Mouse (Mus musculus) stomach, postnatal 0 days (tissue): ENCODE measurements around the gene Top2a. TPM values are rescaled to one million over a fixed set of nuclear protein-coding genes. Genes with fewer than 3 reads are reported as not detected.

Source experiments
- ATAC-seq: fragments of 200-750 bp; cut with Nextera tagmentation; 2 replicates; pipeline ENCODE4 v1.8.0; 2017; ENCODE audit not compliant: low FRiP score, low TSS enrichment
- DNase-seq: peaks from one replicate; pipeline ENCODE4 v3.0.0-alpha.2; 2016; ENCODE audit warnings: low spot score
- H3K27ac ChIP-seq: fragments of 300-500 bp; sonication (generic); replicated peaks from 2 replicates; pipeline ENCODE4 v1.5.1; 2014; ENCODE audit warnings: mild to moderate bottlenecking, control low read depth
- H3K27me3 ChIP-seq: fragments of 300-500 bp; sonication (generic); 2 replicates; pipeline ENCODE4 v1.6.1; 2014; ENCODE audit warnings: low read length; ENCODE audit not compliant: control insufficient read depth, insufficient read depth
- H3K36me3 ChIP-seq: fragments of 300-500 bp; sonication (generic); 2 replicates; pipeline ENCODE4 v1.6.1; 2014; ENCODE audit warnings: low read length, mixed read lengths; ENCODE audit not compliant: control insufficient read depth, insufficient read depth
- H3K4me1 ChIP-seq: fragments of 300-500 bp; sonication (generic); replicated peaks from 2 replicates; pipeline ENCODE4 v1.6.1; 2014; ENCODE audit warnings: antibody characterized with exemption; ENCODE audit not compliant: control insufficient read depth, insufficient read depth
- H3K4me2 ChIP-seq: fragments of 300-500 bp; sonication (generic); replicated peaks from 2 replicates; pipeline ENCODE4 v1.6.1; 2014; ENCODE audit warnings: low read depth, mild to moderate bottlenecking, control low read depth, moderate library complexity
- H3K4me3 ChIP-seq: fragments of 300-500 bp; sonication (generic); 2 replicates; pipeline ENCODE4 v1.5.1; 2014; ENCODE audit warnings: low read depth, low read length, control low read depth
- H3K9ac ChIP-seq: fragments of 300-500 bp; sonication (generic); 2 replicates; pipeline ENCODE4 v1.6.1; 2014; ENCODE audit warnings: mild to moderate bottlenecking, low read length, control low read depth, mixed read lengths
- H3K9me3 ChIP-seq: fragments of 300-500 bp; sonication (generic); 2 replicates; pipeline ENCODE4 v1.6.1; 2016; ENCODE audit warnings: low read length; ENCODE audit not compliant: control insufficient read depth
- CTCF ChIP-seq: IDR thresholded peaks from 2 replicates; pipeline ENCODE4 v1.5.1; 2016; ENCODE audit warnings: antibody characterized with exemption, low read depth, mild to moderate bottlenecking, moderate library complexity
- EP300 ChIP-seq: optimal IDR thresholded peaks from 2 replicates; pipeline ENCODE3; 2016; ENCODE audit warnings: antibody characterized with exemption
- WGBS: fragments of 180-500 bp; shearing (Covaris S2); extraction: QIAGEN DNeasy Blood & Tissue Kit; methylation state at CpG from one replicate; pipeline ENCODE4 v1.1.7; 2014; 5-methylcytosine and 5-hydroxymethylcytosine counted together
- polyA plus RNA-seq: library from polyadenylated mRNA; unstranded; fragments of >200 nt; fragmentation: Nextera tagmentation; extraction: Ambion mirVana; gene quantifications from 2 replicates; pipeline ENCODE4 v1.2.1, GENCODE M21; 2015

The Top2a gene
- polyA plus RNA-seq, 1 experiment from 2014 or later = 44.5 TPM

- H3K36me3 ChIP-seq = peaks cover 28% of the 10 kb centered on the region
- peak; percentile 41 for DNase-seq
- no peak overlapping the region for H3K4me3 ChIP-seq
- H3K4me1 ChIP-seq = peaks cover 17% of the 10 kb centered on the region
- no peak overlapping the region for H3K9ac ChIP-seq
- H3K27me3 ChIP-seq = no peaks in the 10 kb centered on the region
- H3K4me2 ChIP-seq = no peak overlapping the region
- H3K27ac ChIP-seq = 0 out of 2 replicates have a peak overlapping the region, but pooled peaks have one; percentile 13
- no peaks in the 10 kb centered on the region for H3K9me3 ChIP-seq
- 65% methylated on average over 23 of the region's 23 CpGs for WGBS
- ATAC-seq = no peak
- TF ChIP-seq CTCF (no peak), EP300 (no peak)
These were observed 52.5 kb downstream of the Top2a start for GRCm38 (mm10) chr11:98971316-98972031.

- Histone ChIP-seq H3K4me2 (no peak overlapping the region), H3K36me3 (peaks cover 28% of the 10 kb centered on the region), H3K9me3 (no peaks in the 10 kb centered on the region), H3K27ac (no peak overlapping the region), H3K9ac (no peak overlapping the region), H3K4me1 (peaks cover 24% of the 10 kb centered on the region), H3K27me3 (no peaks in the 10 kb centered on the region), H3K4me3 (no peak overlapping the region)
- no peak for TF ChIP-seq CTCF
- TF ChIP-seq EP300 = no peak
- 73% methylated on average over 29 of the region's 29 CpGs for WGBS
- DNase-seq = peak; percentile 23
- ATAC-seq = no peak
These were observed 53.6 kb downstream of the Top2a start for GRCm38 (mm10) chr11:98970191-98970925.

- no peak overlapping the region for H3K9ac ChIP-seq
- H3K36me3 ChIP-seq = peaks cover 28% of the 10 kb centered on the region
- peak; percentile 20 for DNase-seq
- H3K27ac ChIP-seq = 0 out of 2 replicates have a peak overlapping the region, but pooled peaks have one; percentile 41
- no peak for ATAC-seq
- H3K4me3 ChIP-seq = no peak overlapping the region
- TF ChIP-seq EP300 (no peak), CTCF (0 out of 2 replicates have a peak, but pooled peaks have one; percentile 1)
- H3K27me3 ChIP-seq = no peaks in the 10 kb centered on the region
- peaks cover 31% of the 10 kb centered on the region for H3K4me1 ChIP-seq
- H3K4me2 ChIP-seq = no peak overlapping the region
- H3K9me3 ChIP-seq = no peaks in the 10 kb centered on the region
- WGBS = 38% methylated on average over 17 of the region's 17 CpGs
These were observed 54.5 kb downstream of the Top2a start for GRCm38 (mm10) chr11:98969496-98969927.

GRCm38 (mm10) chr11:98968716-98969495 is 55.1 kb downstream of the Top2a start:
- TF ChIP-seq EP300 (no peak), CTCF (no peak)
- H3K27ac ChIP-seq = peak overlapping the region; percentile 36
- whole genome bisulfite sequencing = 15% methylated on average over 19 of the region's 20 CpGs
- no peak overlapping the region for H3K4me2 ChIP-seq
- DNase-seq = peak; percentile 30
- peaks cover 35% of the 10 kb centered on the region for H3K4me1 ChIP-seq
- no peak for ATAC-seq
- H3K9me3 ChIP-seq = no peaks in the 10 kb centered on the region
- H3K27me3 ChIP-seq = no peaks in the 10 kb centered on the region
- H3K9ac ChIP-seq = no peak overlapping the region
- H3K36me3 ChIP-seq = peaks cover 24% of the 10 kb centered on the region
- H3K4me3 ChIP-seq = no peak overlapping the region

- H3K27ac ChIP-seq = peak overlapping the region; percentile 36
- no peak overlapping the region for H3K9ac ChIP-seq
- TF ChIP-seq CTCF = no peak
- TF ChIP-seq EP300 = no peak
These were observed 55.9 kb downstream of the Top2a start for GRCm38 (mm10) chr11:98968079-98968478.

More at GRCm38 (mm10) chr11:98968079-98968478, 55.9 kb downstream of the Top2a start:
- ATAC-seq (no peak), DNase-seq (peak; percentile 76)
- 24% methylated on average over 16 of the region's 16 CpGs for WGBS
- Histone ChIP-seq H3K4me3 (no peak overlapping the region), H3K36me3 (peaks cover 17% of the 10 kb centered on the region), H3K27me3 (no peaks in the 10 kb centered on the region), H3K4me2 (no peak overlapping the region; the same call in 1 of the 2 replicates), H3K4me1 (peaks cover 36% of the 10 kb centered on the region), H3K9me3 (no peaks in the 10 kb centered on the region)
